Mouse (Mus musculus) neural tube, embryonic 14.5 days (tissue): ENCODE measurements around the gene Asl. TPM values are rescaled to one million over a fixed set of nuclear protein-coding genes. Genes with fewer than 3 reads are reported as not detected.
A peak's percentile ranks its signal among the peaks of the same experiment; 100 is the strongest.

Source experiments
- ATAC-seq: fragments of 200-750 bp; cut with Nextera tagmentation; 2 replicates; pipeline ENCODE4 v1.8.0; 2017; ENCODE audit warnings: low read depth, mild to moderate bottlenecking, moderate TSS enrichment, moderate library complexity
- H3K27ac ChIP-seq: fragments of 300-500 bp; sonication (generic); 2 replicates; pipeline ENCODE4 v1.5.1; 2014; ENCODE audit warnings: low read depth, mild to moderate bottlenecking, control low read depth, low read length, moderate library complexity, mixed read lengths
- H3K27me3 ChIP-seq: fragments of 300-500 bp; sonication (generic); 2 replicates; pipeline ENCODE4 v1.6.1; 2014; ENCODE audit warnings: low read length; ENCODE audit not compliant: control insufficient read depth, insufficient read depth
- H3K36me3 ChIP-seq: fragments of 300-500 bp; sonication (generic); 2 replicates; pipeline ENCODE4 v1.6.1; 2014; ENCODE audit warnings: low read length, mixed read lengths; ENCODE audit not compliant: control insufficient read depth, insufficient read depth
- H3K4me1 ChIP-seq: fragments of 300-500 bp; sonication (generic); 2 replicates; pipeline ENCODE4 v1.6.1; 2014; ENCODE audit warnings: low read length; ENCODE audit not compliant: control insufficient read depth, insufficient read depth
- H3K4me2 ChIP-seq: fragments of 300-500 bp; sonication (generic); 2 replicates; pipeline ENCODE4 v1.6.1; 2014; ENCODE audit warnings: mild to moderate bottlenecking, low read depth, low read length, control low read depth
- H3K4me3 ChIP-seq: fragments of 300-500 bp; sonication (generic); 2 replicates; pipeline ENCODE4 v1.5.1; 2014; ENCODE audit warnings: low read depth, low read length, control low read depth, mixed read lengths
- H3K9ac ChIP-seq: fragments of 300-500 bp; sonication (generic); replicated peaks from 2 replicates; pipeline ENCODE4 v1.6.1; 2014; ENCODE audit warnings: low read depth, mild to moderate bottlenecking, control low read depth, low read length, mixed read lengths
- H3K9me3 ChIP-seq: fragments of 300-500 bp; sonication (generic); 2 replicates; pipeline ENCODE4 v1.6.1; 2016; ENCODE audit warnings: low read length; ENCODE audit not compliant: control insufficient read depth
- WGBS: fragments of 180-500 bp; shearing (Covaris S2); extraction: QIAGEN DNeasy Blood & Tissue Kit; methylation state at CpG from one replicate; pipeline ENCODE4 v1.1.7; 2014; 5-methylcytosine and 5-hydroxymethylcytosine counted together
- polyA plus RNA-seq: library from polyadenylated mRNA; unstranded; fragments of >200 nt; fragmentation: Nextera tagmentation; extraction: Ambion mirVana; gene quantifications from 2 replicates; pipeline ENCODE4 v1.2.1, GENCODE M21; 2014

Gene Asl
- polyA plus RNA-seq, 1 experiment from 2014 or later = 44.6 TPM

- H3K9me3 ChIP-seq = no peaks in the 10 kb centered on the region
- H3K4me3 ChIP-seq = no peak overlapping the region
- ATAC-seq = no peak
- no peaks in the 10 kb centered on the region for H3K4me1 ChIP-seq
- H3K9ac ChIP-seq = no peak overlapping the region
- H3K27ac ChIP-seq = no peak overlapping the region; the same call in 1 of the 2 replicates
- H3K36me3 ChIP-seq = no peaks in the 10 kb centered on the region
- WGBS = 74% methylated on average over 2 of the region's 2 CpGs
- no peak overlapping the region for H3K4me2 ChIP-seq
- no peaks in the 10 kb centered on the region for H3K27me3 ChIP-seq
Observed at GRCm38 (mm10) chr5:130062096-130062495, 33.0 kb upstream of the Asl start.

- ATAC-seq = no peak
- WGBS = 92% methylated on average over 4 of the region's 4 CpGs
- Histone ChIP-seq H3K27ac (no peak overlapping the region), H3K4me2 (no peak overlapping the region), H3K4me1 (no peaks in the 10 kb centered on the region), H3K36me3 (no peaks in the 10 kb centered on the region), H3K9ac (no peak overlapping the region), H3K4me3 (no peak overlapping the region), H3K9me3 (no peaks in the 10 kb centered on the region), H3K27me3 (no peaks in the 10 kb centered on the region)
Observed at GRCm38 (mm10) chr5:130060329-130060665, 31.2 kb upstream of the Asl start.

GRCm38 (mm10) chr5:130059413-130060328 lies 30.6 kb upstream of the Asl start:
- no peak for ATAC-seq
- H3K9me3 ChIP-seq = no peaks in the 10 kb centered on the region
- no peaks in the 10 kb centered on the region for H3K36me3 ChIP-seq
- no peak overlapping the region for H3K9ac ChIP-seq
- no peaks in the 10 kb centered on the region for H3K27me3 ChIP-seq
- WGBS = 77% methylated on average over 12 of the region's 12 CpGs
- 0 out of 2 replicates have a peak overlapping the region, but pooled peaks have one; percentile 5 for H3K27ac ChIP-seq
- H3K4me2 ChIP-seq = no peak overlapping the region
- no peaks in the 10 kb centered on the region for H3K4me1 ChIP-seq
- H3K4me3 ChIP-seq = no peak overlapping the region

- Histone ChIP-seq H3K4me1 (no peaks in the 10 kb centered on the region), H3K9me3 (no peaks in the 10 kb centered on the region), H3K27me3 (no peaks in the 10 kb centered on the region), H3K4me3 (no peak overlapping the region), H3K27ac (no peak overlapping the region), H3K36me3 (peaks cover 7% of the 10 kb centered on the region; the same call in 1 of the 2 replicates), H3K9ac (no peak overlapping the region), H3K4me2 (no peak overlapping the region)
- 96% methylated on average over 2 of the region's 2 CpGs for WGBS
- no peak for ATAC-seq
Observed at GRCm38 (mm10) chr5:130056303-130056702, 27.3 kb upstream of the Asl start.

- H3K27ac ChIP-seq = no peak overlapping the region
- WGBS = 95% methylated on average over 4 of the region's 4 CpGs
- no peak for ATAC-seq
- H3K4me3 ChIP-seq = no peak overlapping the region
- no peaks in the 10 kb centered on the region for H3K4me1 ChIP-seq
- no peaks in the 10 kb centered on the region for H3K9me3 ChIP-seq
- H3K27me3 ChIP-seq = no peaks in the 10 kb centered on the region
- peaks cover 8% of the 10 kb centered on the region for H3K36me3 ChIP-seq
- no peak overlapping the region for H3K4me2 ChIP-seq
- H3K9ac ChIP-seq = no peak overlapping the region
Observed at GRCm38 (mm10) chr5:130055688-130056087, 26.6 kb upstream of the Asl start.

- Histone ChIP-seq H3K4me1 (no peaks in the 10 kb centered on the region), H3K27me3 (no peaks in the 10 kb centered on the region), H3K9ac (no peak overlapping the region), H3K9me3 (no peaks in the 10 kb centered on the region), H3K4me3 (no peak overlapping the region), H3K4me2 (no peak overlapping the region), H3K27ac (no peak overlapping the region), H3K36me3 (peaks cover 12% of the 10 kb centered on the region)
- ATAC-seq = no peak
- 92% methylated on average over 6 of the region's 6 CpGs for WGBS
Observed at GRCm38 (mm10) chr5:130052955-130053354, 23.9 kb upstream of the Asl start.

GRCm38 (mm10) chr5:130052510-130052909 lies 23.5 kb upstream of the Asl start:
- H3K9ac ChIP-seq = no peak overlapping the region
- H3K36me3 ChIP-seq = peaks cover 12% of the 10 kb centered on the region
- H3K4me3 ChIP-seq = no peak overlapping the region
- ATAC-seq = no peak
- no peaks in the 10 kb centered on the region for H3K4me1 ChIP-seq
- 87% methylated on average over 5 of the region's 5 CpGs for WGBS
- no peak overlapping the region for H3K4me2 ChIP-seq
- no peak overlapping the region for H3K27ac ChIP-seq
- H3K27me3 ChIP-seq = no peaks in the 10 kb centered on the region
- H3K9me3 ChIP-seq = no peaks in the 10 kb centered on the region

- H3K9me3 ChIP-seq = no peaks in the 10 kb centered on the region
- H3K27ac ChIP-seq = no peak overlapping the region
- H3K36me3 ChIP-seq = peaks cover 12% of the 10 kb centered on the region
- no peak overlapping the region for H3K9ac ChIP-seq
- no peak overlapping the region for H3K4me3 ChIP-seq
- ATAC-seq = no peak
- no peaks in the 10 kb centered on the region for H3K27me3 ChIP-seq
- no peaks in the 10 kb centered on the region for H3K4me1 ChIP-seq
- H3K4me2 ChIP-seq = no peak overlapping the region
- WGBS = 93% methylated on average over 15 of the region's 15 CpGs
Observed at GRCm38 (mm10) chr5:130051073-130051860, 22.2 kb upstream of the Asl start.

- no peak overlapping the region for H3K4me3 ChIP-seq
- H3K9me3 ChIP-seq = no peaks in the 10 kb centered on the region
- no peaks in the 10 kb centered on the region for H3K4me1 ChIP-seq
- no peak for ATAC-seq
- H3K27me3 ChIP-seq = no peaks in the 10 kb centered on the region
- H3K4me2 ChIP-seq = no peak overlapping the region
- WGBS = 70% methylated on average over 6 of the region's 6 CpGs
- H3K36me3 ChIP-seq = peaks cover 16% of the 10 kb centered on the region
- H3K27ac ChIP-seq = no peak overlapping the region; the same call in 1 of the 2 replicates
- no peak overlapping the region for H3K9ac ChIP-seq
Observed at GRCm38 (mm10) chr5:130050416-130050815, 21.4 kb upstream of the Asl start.
